Mouse (Mus musculus) frontal cortex, postnatal 10 days (tissue): ENCODE data around the gene Nfib.
A peak's percentile ranks its signal among the peaks of the same experiment; 100 is the strongest.

Experiments used
- DNase-seq, 2 experiments: peaks; one replicate each; pipeline ENCODE4 v3.0.0; 2022; ENCODE audit warnings: low spot score in 2 of 2, mixed read lengths in 1 of 2

The Nfib gene

DNA sequence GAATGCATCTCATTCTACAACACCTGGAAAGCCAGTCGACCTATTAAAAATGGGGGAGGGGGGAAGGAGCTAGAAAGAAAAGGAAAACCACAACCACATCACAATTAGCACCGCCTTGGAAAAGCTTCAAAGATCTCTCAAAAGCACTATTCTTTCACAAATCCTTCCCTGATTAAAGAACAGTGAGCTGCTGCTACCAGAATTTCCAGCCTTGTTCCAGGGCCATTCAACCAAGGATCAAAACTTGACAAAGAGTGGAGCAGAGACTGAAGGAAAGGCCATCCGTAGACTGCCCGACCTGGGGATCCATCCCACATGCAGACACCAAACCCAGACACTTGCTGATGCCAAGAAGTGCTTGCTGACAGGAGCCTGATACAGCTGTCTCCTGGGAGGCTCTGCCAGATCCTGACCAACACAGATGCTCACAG, 345.5 kb downstream of the Nfib start:
- no peak for DNase-seq

DNA sequence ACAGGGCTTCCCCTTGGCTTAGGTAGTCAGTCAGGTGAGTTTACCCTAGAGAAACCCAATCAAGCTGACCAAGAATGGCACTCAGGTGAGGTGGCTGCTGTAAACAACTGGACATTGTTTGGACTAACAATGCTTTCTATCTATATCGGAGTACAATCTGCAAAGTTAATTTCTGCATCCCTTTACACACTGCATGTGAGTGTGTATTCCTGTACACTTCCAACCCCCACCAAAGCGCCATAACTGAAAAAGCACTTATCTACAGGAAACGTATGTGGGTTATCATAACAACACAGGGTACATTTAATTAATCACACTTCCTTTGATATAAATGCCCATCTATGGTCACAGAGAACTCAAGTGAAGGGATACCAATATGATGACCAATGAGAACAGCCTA, 346.4 kb downstream of the Nfib start:
- DNase-seq = no peak

DNA sequence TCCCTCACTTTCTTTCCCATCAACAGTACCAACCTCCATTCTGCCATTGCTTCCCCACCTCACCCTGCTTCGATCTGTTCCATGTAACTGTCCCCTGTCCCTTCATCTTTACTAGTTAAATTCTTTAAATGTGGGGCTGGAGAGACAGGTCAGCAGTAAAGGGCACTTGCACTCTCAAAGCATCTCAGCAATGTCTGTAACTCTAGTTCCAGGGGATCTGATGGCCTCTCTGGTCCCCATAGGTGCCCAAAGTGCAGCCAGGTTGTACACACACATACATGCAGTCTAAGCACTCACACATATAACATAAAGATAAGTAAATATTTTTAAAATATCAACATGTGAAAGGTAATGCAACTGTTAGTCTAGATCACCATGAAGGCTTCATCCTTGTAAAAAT, 356.5 kb downstream of the Nfib start:
- DNase-seq = no peak

- peak; percentile 20 to 26 for DNase-seq
Observed at GRCm38 (mm10) chr4:82344787-82345186, 360.8 kb downstream of the Nfib start.

GRCm38 (mm10) chr4:82344224-82344623, 361.3 kb downstream of the Nfib start:
- no peak for DNase-seq

DNA sequence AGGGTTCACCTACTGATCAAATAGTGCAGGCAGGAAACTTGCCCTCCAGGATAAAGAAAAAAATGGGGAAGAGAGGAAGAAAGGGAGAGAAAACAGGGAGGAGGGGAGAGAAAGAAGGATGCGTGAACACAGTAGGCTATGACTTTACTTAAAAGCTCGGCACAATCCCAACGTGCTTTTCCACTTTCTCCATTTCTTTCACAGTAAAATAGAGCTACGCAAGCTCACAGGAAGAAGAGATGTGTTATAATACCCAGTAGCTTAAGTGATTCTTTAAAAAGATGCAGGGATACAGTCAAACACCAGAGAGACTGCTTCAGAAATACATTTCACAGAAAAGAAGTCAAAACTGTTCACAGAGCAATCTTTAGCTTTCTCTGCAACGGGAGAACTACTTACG, 366.6 kb downstream of the Nfib start:
- DNase-seq = no peak

DNA sequence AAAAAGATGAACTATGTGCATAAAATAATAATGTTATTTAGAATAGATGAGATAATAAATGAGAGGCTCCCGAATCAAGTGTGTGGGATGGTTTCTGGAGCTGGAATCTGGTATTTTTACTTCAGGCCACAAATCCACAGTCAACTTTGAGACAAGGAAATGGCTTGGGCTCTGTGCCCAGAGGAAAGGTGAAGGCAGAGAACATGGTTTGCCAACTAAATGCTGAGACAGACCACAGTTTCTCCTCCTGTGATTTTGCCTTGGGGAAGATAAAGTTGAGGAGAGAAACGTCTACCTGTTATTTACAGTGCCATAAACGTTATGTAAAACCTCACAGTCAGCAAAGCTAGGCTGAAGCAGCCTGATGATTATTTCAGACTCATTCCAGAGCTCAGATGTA, 367.1 kb downstream of the Nfib start:
- DNase-seq = no peak

- no peak for DNase-seq
Observed at GRCm38 (mm10) chr4:82336951-82337381, 368.6 kb downstream of the Nfib start.

DNA sequence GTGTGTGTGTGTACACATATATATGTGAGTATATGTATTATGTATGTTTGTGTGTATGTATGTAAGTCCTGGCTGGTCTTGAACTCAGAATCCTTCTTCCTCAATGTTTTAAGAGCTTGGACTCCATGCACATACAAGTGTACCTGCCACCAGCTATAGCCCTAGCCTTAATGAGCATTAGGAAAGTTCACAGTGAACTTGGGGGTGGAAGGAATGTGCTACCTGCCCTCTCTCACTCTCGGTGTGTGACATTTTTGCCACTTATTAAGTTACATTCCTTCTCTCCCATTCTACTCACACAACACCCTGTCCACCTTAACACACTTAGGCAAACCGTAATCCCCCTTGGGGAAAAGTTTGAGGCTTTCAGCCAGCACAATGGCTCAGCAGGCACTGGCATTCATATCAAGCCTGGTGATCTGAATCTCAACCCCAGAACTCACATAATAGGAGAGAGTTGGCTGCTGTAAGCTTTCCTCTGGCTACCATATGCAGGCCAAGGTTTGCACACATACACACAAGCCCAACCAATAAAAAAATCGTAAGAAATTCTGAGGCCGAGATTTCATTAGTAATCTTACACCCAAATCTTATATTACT, 370.2 kb downstream of the Nfib start:
- DNase-seq = no peak

DNA sequence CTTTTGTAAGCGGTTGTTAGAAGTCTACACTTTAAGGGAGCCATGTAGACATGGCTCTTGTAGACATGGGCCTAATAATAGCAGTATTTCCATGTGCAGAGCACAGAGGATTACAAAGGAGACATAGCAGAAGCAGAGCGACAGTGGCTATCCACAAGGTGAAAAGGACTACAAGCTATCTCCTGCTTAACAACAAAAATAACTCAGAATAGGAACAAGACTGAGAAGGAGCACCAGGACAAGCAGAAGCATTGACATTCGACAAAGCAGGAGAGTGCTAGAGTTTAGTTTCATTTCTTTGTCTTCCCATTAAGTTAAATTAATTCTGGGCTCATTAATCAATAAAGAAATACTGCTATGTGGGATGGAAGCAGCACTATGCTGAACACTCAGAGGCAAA, 372.1 kb downstream of the Nfib start:
- DNase-seq = no peak

- DNase-seq = no peak
Observed at GRCm38 (mm10) chr4:82330095-82330494, 375.5 kb downstream of the Nfib start.

DNA sequence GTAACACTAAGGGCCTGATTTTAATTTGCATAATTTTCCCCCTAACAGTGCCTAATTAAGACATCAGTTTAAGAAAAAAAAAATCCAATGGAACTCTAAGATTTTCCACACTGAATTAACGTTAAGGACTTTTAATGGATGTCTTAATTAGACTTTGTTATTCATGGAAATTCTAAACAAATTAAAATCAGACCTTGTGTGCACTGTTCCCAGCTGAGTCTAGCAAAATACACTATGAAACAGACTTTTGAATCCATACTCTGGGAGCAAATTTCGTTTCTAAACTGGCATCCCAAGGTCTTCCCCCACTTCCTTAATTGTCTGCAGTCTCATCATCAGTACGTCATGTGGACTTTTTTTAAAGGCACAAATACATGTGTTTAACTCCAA, 379.4 kb downstream of the Nfib start:
- no peak for DNase-seq

DNA sequence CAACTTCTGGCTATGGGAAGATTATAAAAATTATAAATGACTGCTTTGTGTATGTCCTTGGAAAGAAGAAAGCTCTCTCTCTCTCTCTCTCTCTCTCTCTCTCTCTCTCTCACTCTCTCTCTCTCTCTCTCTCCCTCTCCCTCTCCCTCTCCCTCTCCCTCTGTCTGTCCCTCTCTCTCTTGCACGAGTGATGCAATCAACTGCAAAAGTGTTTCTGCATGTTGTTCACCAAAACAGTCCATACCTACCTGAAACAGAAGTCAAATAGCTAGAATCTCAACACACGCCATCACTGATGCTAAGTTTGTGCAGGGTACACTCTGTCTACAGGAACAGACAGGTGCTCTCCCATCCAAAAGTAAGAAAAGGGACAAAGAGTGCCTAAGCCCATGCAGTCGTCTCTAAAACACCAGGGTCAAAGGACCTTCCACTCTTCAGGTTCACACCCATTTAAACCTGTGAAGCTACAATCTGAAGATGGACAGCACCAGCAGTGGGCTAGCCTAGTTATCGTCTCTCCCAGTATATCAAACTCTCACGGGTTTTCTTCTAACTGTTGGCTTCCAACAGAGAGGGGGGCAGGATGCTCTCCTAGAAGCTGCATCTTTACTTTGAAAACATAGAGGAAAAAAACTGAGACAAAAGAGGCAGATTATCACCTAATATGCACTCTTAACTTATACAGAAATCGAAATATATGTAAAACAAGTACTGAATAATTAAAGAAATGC, 380.0 kb downstream of the Nfib start:
- no peak for DNase-seq

GRCm38 (mm10) chr4:82324977-82325376, 380.6 kb downstream of the Nfib start:
- DNase-seq = no peak

GRCm38 (mm10) chr4:82321008-82321407, 384.5 kb downstream of the Nfib start:
- DNase-seq = no peak

DNA sequence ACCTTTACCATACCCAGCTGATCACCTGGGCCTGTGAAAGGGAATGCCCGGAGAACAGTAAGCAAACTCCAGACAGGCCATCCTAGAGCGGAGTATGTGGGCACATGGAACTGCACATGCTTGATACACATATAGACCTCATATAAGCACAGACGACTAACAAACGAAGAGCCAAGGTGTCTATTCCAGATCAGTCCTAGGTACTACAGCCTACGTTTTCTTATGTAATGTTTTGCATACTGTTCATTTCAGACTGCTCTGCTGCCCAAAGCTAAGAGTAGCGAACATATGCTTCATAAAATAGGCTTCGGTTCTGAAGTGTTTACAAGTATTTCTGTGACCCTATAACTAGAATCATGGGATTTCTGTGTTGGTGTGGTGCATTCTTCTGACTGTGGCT, 386.2 kb downstream of the Nfib start:
- DNase-seq = no peak

GRCm38 (mm10) chr4:82316168-82316567, 389.4 kb downstream of the Nfib start:
- DNase-seq = no peak

GRCm38 (mm10) chr4:82315710-82316109, 389.8 kb downstream of the Nfib start:
- no peak for DNase-seq

GRCm38 (mm10) chr4:82310924-82311734, 394.4 kb downstream of the Nfib start:
- no peak for DNase-seq

DNA sequence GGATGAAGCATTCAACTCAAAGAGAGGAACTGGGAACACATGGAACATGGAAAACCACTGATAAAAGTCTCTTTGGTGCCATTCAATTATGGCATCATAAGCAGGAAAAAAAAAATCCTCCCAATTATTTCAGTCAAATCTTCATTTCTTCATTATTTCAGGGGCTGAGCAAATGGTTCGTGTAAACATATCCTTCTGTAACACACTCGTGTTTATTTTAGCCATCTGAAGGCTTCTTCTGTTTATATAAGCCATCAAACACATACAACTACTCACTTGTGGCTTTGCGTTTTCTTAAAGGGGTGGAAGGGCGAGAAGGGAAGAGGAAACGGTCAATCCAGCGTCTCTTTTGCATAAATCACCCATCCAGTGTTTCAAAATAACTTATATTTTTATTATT, 399.5 kb downstream of the Nfib start:
- DNase-seq = no peak

- DNase-seq = no peak
Observed at GRCm38 (mm10) chr4:82304148-82304871, 401.2 kb downstream of the Nfib start.

DNA sequence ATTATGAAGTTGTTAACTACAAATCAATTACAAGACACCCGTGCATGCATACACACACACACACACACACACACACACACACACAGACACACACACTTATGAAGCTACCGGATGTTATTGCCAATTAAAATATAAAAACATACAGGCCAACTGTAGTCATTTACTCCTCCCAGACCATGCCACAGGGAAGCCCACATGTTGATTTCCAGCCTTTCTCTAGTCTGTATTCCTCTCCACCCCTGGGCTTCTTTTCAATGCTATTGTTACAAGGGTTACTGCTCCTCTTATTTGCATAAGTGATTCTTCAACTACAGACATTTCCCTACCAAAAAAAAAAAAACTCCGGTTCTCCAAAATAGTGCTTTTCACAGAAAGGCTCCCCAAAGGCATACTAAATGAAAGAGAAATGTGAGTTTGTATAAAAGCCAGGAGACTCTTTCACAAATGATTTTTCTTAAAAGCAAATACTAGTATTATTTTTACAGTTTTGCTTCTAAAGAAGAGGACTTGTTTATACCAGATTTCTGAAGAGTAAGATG, 402.1 kb downstream of the Nfib start:
- DNase-seq = no peak
